ENCODE assay signal across 19 mouse cellular contexts in the genomic region with DNA sequence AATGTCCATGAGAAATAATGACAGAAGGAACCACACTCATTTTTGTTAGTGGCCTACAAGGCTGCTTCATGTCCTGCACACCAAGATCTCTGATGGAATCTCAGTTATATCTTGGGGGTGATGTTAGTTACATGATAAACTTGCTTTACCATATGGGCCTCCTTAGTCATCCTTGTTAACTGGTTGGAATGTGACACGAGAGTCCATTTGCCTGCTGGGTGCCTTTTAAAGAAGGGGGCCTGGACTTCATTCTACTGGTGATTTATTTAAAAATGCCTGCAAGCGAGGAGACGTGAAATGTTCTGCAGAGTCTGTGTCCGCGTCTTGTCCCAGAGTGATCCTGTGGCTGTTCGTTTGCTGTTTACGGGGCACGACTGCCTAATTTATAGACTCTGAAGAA. TPM values are rescaled to one million over a fixed set of nuclear protein-coding genes. Genes with fewer than 3 reads are reported as not detected.
"Had no signal": no experiment of that assay in that cellular context is flagged by ENCODE, and none has a peak within 500 bp of the region (broad histone marks: within the 10 kb centered on the region; RNA-seq: fewer than 3 reads in every experiment).

No protein-coding gene starts in this region.

- H3K9ac ChIP-seq: kidney, embryonic 15.5 days; liver, embryonic 13.5 days; liver, postnatal 0 days; midbrain, embryonic 12.5 days; neural tube, embryonic 13.5 days had no signal

- H3K4me1 ChIP-seq: liver, embryonic 13.5 days; megakaryocyte, embryonic 14.5 days; midbrain, embryonic 12.5 days had no signal

- H3K36me3 ChIP-seq: kidney, embryonic 15.5 days; liver, embryonic 13.5 days; midbrain, embryonic 12.5 days; neural tube, embryonic 13.5 days had no signal

- H3K27me3 ChIP-seq: kidney, embryonic 15.5 days; liver, embryonic 13.5 days; megakaryocyte, embryonic 14.5 days; midbrain, embryonic 12.5 days; neural tube, embryonic 13.5 days had no signal

- H3K27ac ChIP-seq: kidney, embryonic 15.5 days; liver, embryonic 13.5 days; macrophage; midbrain, embryonic 12.5 days; neural tube, embryonic 13.5 days had no signal

- H3K4me2 ChIP-seq: kidney, embryonic 15.5 days; liver, embryonic 13.5 days; midbrain, embryonic 12.5 days; neural tube, embryonic 13.5 days had no signal

- H3K4me3 ChIP-seq: kidney, embryonic 15.5 days; liver, embryonic 13.5 days; megakaryocyte, embryonic 14.5 days; midbrain, embryonic 12.5 days; neural tube, embryonic 13.5 days had no signal

- H3K9me3 ChIP-seq: kidney, embryonic 15.5 days; liver, embryonic 13.5 days; megakaryocyte, embryonic 14.5 days; midbrain, embryonic 12.5 days; neural tube, embryonic 13.5 days had no signal

- ATAC-seq: intestine, embryonic 16.5 days; liver, postnatal 0 days; midbrain, embryonic 16.5 days had no signal

- DNase-seq: kidney, adult 2 months; kidney, postnatal 36 days; layer of hippocampus, adult 9-11 months; layer of hippocampus, postnatal 36 days; liver; liver, embryonic 13.5 days; liver, postnatal 0 days; retina, postnatal 1 day; right cerebral cortex, postnatal 4 days; spleen, adult 18-20 months; thymus, adult 18-20 months; thymus, postnatal 14 days had no signal

RNA-seq across cellular contexts. Expression of a gene that starts 55.1 kb away (rescaled TPM):
- polyA plus RNA-seq: macrophage had no signal
